Mouse (Mus musculus) heart, adult 2 months (tissue): ENCODE data around the gene Atp13a2. TPM values are rescaled to one million over a fixed set of nuclear protein-coding genes. Genes with fewer than 3 reads are reported as not detected.

Experiments used
- DNase-seq, 2 experiments: peaks; one replicate each; pipeline ENCODE4 v3.0.0; 2021
- H3K27ac ChIP-seq: fragments of 200-600 bp; 2 replicates; pipeline ENCODE4 v1.8.1; 2022
- H3K27me3 ChIP-seq: fragments of 200-500 bp; 2 replicates; pipeline ENCODE4 v1.6.1; 2012; ENCODE audit warnings: mild to moderate bottlenecking, low read length, inconsistent platforms, mixed read lengths; ENCODE audit not compliant: control insufficient read depth, insufficient read depth
- H3K36me3 ChIP-seq: fragments of 200-500 bp; 2 replicates; pipeline ENCODE4 v1.6.1; 2012; ENCODE audit warnings: low read length, inconsistent platforms; ENCODE audit not compliant: control insufficient read depth, insufficient read depth
- H3K4me1 ChIP-seq: fragments of 200-500 bp; 2 replicates; pipeline ENCODE4 v1.6.1; 2011; ENCODE audit warnings: low read length; ENCODE audit not compliant: control insufficient read depth, insufficient read depth
- H3K4me3 ChIP-seq: fragments of 200-600 bp; 2 replicates; pipeline ENCODE4 v1.8.1; 2022
- H3K79me2 ChIP-seq: fragments of 200-500 bp; replicated peaks from 2 replicates; pipeline ENCODE4 v1.6.1; 2012; ENCODE audit warnings: mild to moderate bottlenecking, inconsistent platforms, low read length, moderate library complexity, mixed read lengths; ENCODE audit not compliant: control insufficient read depth, insufficient read depth
- H3K9ac ChIP-seq: fragments of 200-500 bp; 2 replicates; pipeline ENCODE4 v1.6.1; 2012; ENCODE audit warnings: low read depth, mild to moderate bottlenecking, control low read depth, inconsistent platforms, low read length, mixed read lengths
- CTCF ChIP-seq: fragments of 200-600 bp; IDR thresholded peaks from 2 replicates; pipeline ENCODE4 v1.8.1; 2022; ENCODE audit warnings: antibody characterized with exemption, mild to moderate bottlenecking, moderate library complexity
- EP300 ChIP-seq: fragments of 200-500 bp; IDR thresholded peaks from 2 replicates; pipeline ENCODE4 v1.6.1; 2011; ENCODE audit warnings: low read depth, low read length, control low read depth; ENCODE audit not compliant: insufficient read depth
- POLR2A ChIP-seq: fragments of 200-500 bp; IDR thresholded peaks from 2 replicates; pipeline ENCODE4 v1.6.1; 2011; ENCODE audit warnings: mild to moderate bottlenecking, low read depth, low read length, control low read depth; ENCODE audit not compliant: insufficient read depth
- WGBS: fragments of 180-500 bp; shearing (Covaris S2); methylation state at CpG from one replicate; pipeline ENCODE4 v1.1.7; 2018; 5-methylcytosine and 5-hydroxymethylcytosine counted together
- intact Hi-C: fragments of 180-260 bp; cut with DNase I; formaldehyde crosslinking; loops from one replicate; pipeline ENCODE4 v1.15.1; 2025
- polyA plus RNA-seq: library from polyadenylated mRNA; depleted of rRNA; stranded (reverse); fragments of >200 nt; gene quantifications from 2 replicates; pipeline ENCODE4 v1.2.3, GENCODE M21; 2012
- total RNA-seq, 2 experiments: library from RNA; stranded (reverse); gene quantifications; 2 replicates each; pipeline ENCODE4 v1.2.3; 2021

The Atp13a2 gene
- total and polyA plus RNA-seq, 3 experiments = 15.1 to 34.8 (median 17.7) TPM

- H3K4me3 ChIP-seq = peak overlapping the region; percentile 49
- H3K27me3 ChIP-seq = no peaks in the 10 kb centered on the region
- H3K36me3 ChIP-seq = no peaks in the 10 kb centered on the region
- WGBS = 2% methylated on average over 26 of the region's 26 CpGs
- H3K79me2 ChIP-seq = no peaks in the 10 kb centered on the region
- peak overlapping the region; percentile 49 for H3K27ac ChIP-seq
- TF ChIP-seq CTCF = no peak
- no peak for TF ChIP-seq POLR2A
- TF ChIP-seq EP300 = no peak
- peak overlapping the region; percentile 65 for H3K9ac ChIP-seq
- intact Hi-C loops = no loop called here
- peaks cover 10% of the 10 kb centered on the region for H3K4me1 ChIP-seq
- no peak for DNase-seq
Observed at GRCm38 (mm10) chr4:141010526-141010925, 23.9 kb downstream of the Atp13a2 start.

- peak overlapping the region; percentile 65 for H3K9ac ChIP-seq
- H3K4me1 ChIP-seq = peaks cover 11% of the 10 kb centered on the region
- 11% methylated on average over 17 of the region's 17 CpGs for WGBS
- intact Hi-C loops = no loop called here
- no peaks in the 10 kb centered on the region for H3K79me2 ChIP-seq
- no peaks in the 10 kb centered on the region for H3K36me3 ChIP-seq
- peak overlapping the region; percentile 49 for H3K4me3 ChIP-seq
- DNase-seq = no peak
- TF ChIP-seq CTCF = no peak
- TF ChIP-seq POLR2A = no peak
- H3K27ac ChIP-seq = peak overlapping the region; percentile 49
- no peaks in the 10 kb centered on the region for H3K27me3 ChIP-seq
Observed at GRCm38 (mm10) chr4:141010941-141011429, 24.3 kb downstream of the Atp13a2 start.

- no peaks in the 10 kb centered on the region for H3K27me3 ChIP-seq
- DNase-seq = peak in 1 of 2 experiments; percentile 48
- intact Hi-C loops = no loop called here
- 54% methylated on average over 14 of the region's 14 CpGs for WGBS
- H3K4me1 ChIP-seq = peaks cover 15% of the 10 kb centered on the region
- H3K27ac ChIP-seq = no peak overlapping the region
- H3K36me3 ChIP-seq = no peaks in the 10 kb centered on the region
- H3K4me3 ChIP-seq = no peak overlapping the region
- H3K9ac ChIP-seq = no peak overlapping the region
- no peak for TF ChIP-seq POLR2A
- TF ChIP-seq CTCF = no peak
- no peak for TF ChIP-seq EP300
- no peaks in the 10 kb centered on the region for H3K79me2 ChIP-seq
Observed at GRCm38 (mm10) chr4:141011556-141012328, 25.1 kb downstream of the Atp13a2 start.

- no peaks in the 10 kb centered on the region for H3K27me3 ChIP-seq
- no peak overlapping the region for H3K4me3 ChIP-seq
- H3K79me2 ChIP-seq = no peaks in the 10 kb centered on the region
- peaks cover 14% of the 10 kb centered on the region for H3K4me1 ChIP-seq
- whole genome bisulfite sequencing = 76% methylated on average over 10 of the region's 10 CpGs
- DNase-seq = no peak
- H3K9ac ChIP-seq = no peak overlapping the region
- intact Hi-C loops = no loop called here
- H3K27ac ChIP-seq = no peak overlapping the region
- H3K36me3 ChIP-seq = no peaks in the 10 kb centered on the region
- no peak for TF ChIP-seq CTCF
- no peak for TF ChIP-seq EP300
- no peak for TF ChIP-seq POLR2A
Observed at GRCm38 (mm10) chr4:141012558-141012957, 25.9 kb downstream of the Atp13a2 start.

- no peaks in the 10 kb centered on the region for H3K36me3 ChIP-seq
- H3K27me3 ChIP-seq = no peaks in the 10 kb centered on the region
- H3K4me3 ChIP-seq = no peak overlapping the region
- peaks cover 7% of the 10 kb centered on the region for H3K4me1 ChIP-seq
- H3K79me2 ChIP-seq = no peaks in the 10 kb centered on the region
- intact Hi-C loops = no loop called here
- TF ChIP-seq EP300 (no peak), CTCF (no peak), POLR2A (no peak)
- H3K27ac ChIP-seq = no peak overlapping the region
- DNase-seq = no peak
- 80% methylated on average over 8 of the region's 8 CpGs for WGBS
- H3K9ac ChIP-seq = no peak overlapping the region
Observed at GRCm38 (mm10) chr4:141014114-141014513, 27.4 kb downstream of the Atp13a2 start.

- intact Hi-C loops = no loop called here
- Histone ChIP-seq H3K27ac (no peak overlapping the region), H3K79me2 (no peaks in the 10 kb centered on the region), H3K36me3 (no peaks in the 10 kb centered on the region), H3K4me1 (peaks cover 7% of the 10 kb centered on the region), H3K27me3 (no peaks in the 10 kb centered on the region), H3K9ac (no peak overlapping the region), H3K4me3 (no peak overlapping the region)
- WGBS = 89% methylated on average over 11 of the region's 11 CpGs
- no peak for DNase-seq
- TF ChIP-seq EP300 = no peak
- TF ChIP-seq POLR2A = no peak
- TF ChIP-seq CTCF = no peak
Observed at GRCm38 (mm10) chr4:141014856-141015255, 28.2 kb downstream of the Atp13a2 start.
